Mouse (Mus musculus) left cerebral cortex, postnatal 14 days (tissue): ENCODE data around the gene Denr. TPM values are rescaled to one million over a fixed set of nuclear protein-coding genes. Genes with fewer than 3 reads are reported as not detected.

Source experiments
- DNase-seq, 2 experiments: peaks; one replicate each; pipeline ENCODE4 v3.0.0; 2021 to 2022; ENCODE audit warnings: low spot score in 2 of 2, mixed read lengths in 1 of 2
- intact Hi-C: fragments of 180-260 bp; cut with DNase I; formaldehyde crosslinking; loops from one replicate; pipeline ENCODE4 v1.15.1; 2025
- total RNA-seq, 2 experiments: library from RNA; stranded (reverse); gene quantifications; 2 replicates each; pipeline ENCODE4 v1.2.3; 2021

Gene Denr
- total RNA-seq, 2 experiments from 2014 or later = 65.6 to 70.7 TPM

DNA sequence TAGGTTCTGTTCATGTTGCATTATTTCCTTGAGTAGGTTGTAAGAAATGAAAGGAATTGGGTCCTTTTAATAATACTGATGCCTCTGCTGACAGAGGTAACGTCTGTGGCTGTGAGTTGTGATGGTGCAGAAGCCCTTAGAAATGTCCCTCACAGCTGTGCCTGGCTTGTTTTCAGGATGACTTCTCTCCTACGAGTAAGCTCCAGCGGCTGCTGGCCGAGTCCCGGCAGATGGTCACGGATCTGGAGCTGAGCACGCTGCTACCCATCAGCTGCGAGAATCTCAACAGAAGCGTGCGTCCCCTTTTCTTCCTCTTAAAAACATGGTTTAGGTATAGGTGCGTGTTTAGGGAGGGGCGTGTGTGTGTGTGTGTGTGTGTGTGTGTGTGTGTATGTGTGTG is 54.1 kb downstream of the Denr start:
- intact Hi-C loops = no loop called here
- DNase-seq = no peak

DNA sequence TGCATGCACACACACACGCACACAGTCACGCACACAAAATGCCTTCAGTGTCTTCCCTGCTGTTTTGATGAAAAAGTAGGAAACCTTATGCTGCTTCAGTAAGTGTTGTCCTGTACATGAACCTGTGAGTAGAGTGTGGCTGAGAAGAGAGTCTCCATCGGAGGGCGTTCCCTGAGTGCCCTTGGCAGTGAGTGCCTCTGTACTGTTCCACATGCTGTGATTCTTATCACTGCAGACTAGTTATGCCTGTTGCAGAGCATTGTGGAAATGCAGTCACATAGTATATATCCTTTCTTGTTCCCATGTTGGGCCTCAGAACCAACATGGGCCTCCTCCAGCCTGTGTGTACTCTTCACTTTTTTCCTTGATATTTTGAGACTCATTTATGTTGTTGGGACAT is 57.2 kb downstream of the Denr start:
- DNase-seq = no peak
- intact Hi-C loops = no loop called here

DNA sequence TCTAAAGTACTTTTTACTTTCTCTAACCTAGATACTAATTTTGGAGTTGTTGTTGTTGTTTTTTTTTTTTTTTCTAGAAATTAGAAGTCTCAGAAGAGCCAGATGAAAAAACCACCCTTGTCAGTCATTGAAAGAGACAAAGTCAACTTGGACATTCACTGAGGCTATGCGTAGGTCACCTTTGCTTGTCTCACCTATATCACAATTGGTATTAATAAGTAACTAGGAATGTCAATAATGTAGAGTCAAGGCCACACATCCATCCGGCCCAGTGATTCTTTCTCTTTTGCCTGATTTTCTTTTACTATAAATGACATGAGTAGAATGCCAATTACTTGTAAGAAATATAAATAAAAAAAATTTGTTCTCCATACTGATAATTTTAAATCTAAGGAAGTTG is 59.8 kb downstream of the Denr start:
- intact Hi-C loops = no loop called here
- DNase-seq = no peak

- intact Hi-C loops = no loop called here
- no peak for DNase-seq
These were observed 61.5 kb downstream of the Denr start for GRCm38 (mm10) chr5:123968468-123968867.

DNA sequence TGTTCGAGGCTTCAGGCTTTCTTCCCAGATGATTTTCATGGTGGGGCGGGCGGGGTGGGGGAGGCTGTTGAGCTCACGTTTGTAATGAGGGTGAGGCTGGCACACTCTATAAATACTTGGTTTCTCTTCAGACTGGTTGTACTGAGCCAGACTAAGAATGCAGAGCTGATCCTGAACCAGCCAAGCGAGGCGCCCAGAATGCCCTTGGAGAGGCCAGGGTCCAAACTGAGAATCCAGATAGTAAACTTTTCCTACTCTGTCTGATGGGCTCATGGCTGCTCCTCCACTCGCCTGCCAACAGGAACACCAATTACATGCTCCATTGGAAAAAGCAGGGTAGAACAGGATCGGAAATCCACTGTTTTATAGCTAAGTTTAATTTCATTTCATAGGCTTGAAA is 62.2 kb downstream of the Denr start:
- intact Hi-C loops = no loop called here

GRCm38 (mm10) chr5:123970576-123970975 is 63.6 kb downstream of the Denr start:
- intact Hi-C loops = no loop called here

More for the DNA sequence above, 62.2 kb downstream of the Denr start:
- no peak for DNase-seq

GRCm38 (mm10) chr5:123972453-123972852 is 65.5 kb downstream of the Denr start:
- DNase-seq = no peak
- intact Hi-C loops = no loop called here

More at GRCm38 (mm10) chr5:123970576-123970975, 63.6 kb downstream of the Denr start:
- DNase-seq = no peak

GRCm38 (mm10) chr5:123973299-123974178 is 66.6 kb downstream of the Denr start, which contains the start of gene Hip1r:
Gene Hip1r, plus strand, starts transcription at chr5:123973628.
- peak in 1 of 2 experiments; percentile 74 for DNase-seq
- intact Hi-C loops = no loop called here

GRCm38 (mm10) chr5:123974179-123974485 is 67.2 kb downstream of the Denr start:
- no peak for DNase-seq
- intact Hi-C loops = no loop called here

GRCm38 (mm10) chr5:123974616-123975111 is 67.7 kb downstream of the Denr start:
- DNase-seq = no peak
- intact Hi-C loops = no loop called here

DNA sequence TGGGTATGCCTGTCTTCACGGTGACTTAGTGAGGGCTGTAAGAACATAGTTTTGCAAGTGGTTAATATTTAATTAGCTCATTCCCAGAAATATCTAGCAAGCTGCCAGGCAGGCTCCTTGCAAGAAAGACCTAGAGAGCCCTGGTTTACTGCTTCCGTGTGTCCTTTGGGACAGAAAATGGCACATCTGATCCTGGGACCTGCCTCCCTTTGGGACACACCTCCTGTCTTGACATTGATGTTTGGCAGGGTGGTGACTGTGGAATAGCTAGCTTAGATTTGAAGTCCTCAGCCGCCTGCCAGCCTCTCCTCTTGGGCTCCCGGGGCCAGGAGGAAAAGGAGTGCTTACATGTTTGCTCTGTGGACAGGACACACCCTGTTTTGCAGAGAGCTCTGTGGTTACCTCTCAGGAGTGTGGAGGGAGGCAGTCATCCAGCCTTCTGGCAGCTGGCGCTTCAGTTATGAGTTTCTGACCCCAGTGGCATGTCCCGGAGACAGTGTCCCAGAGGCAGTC is 68.7 kb downstream of the Denr start:
- DNase-seq = no peak
- intact Hi-C loops = no loop called here

DNA sequence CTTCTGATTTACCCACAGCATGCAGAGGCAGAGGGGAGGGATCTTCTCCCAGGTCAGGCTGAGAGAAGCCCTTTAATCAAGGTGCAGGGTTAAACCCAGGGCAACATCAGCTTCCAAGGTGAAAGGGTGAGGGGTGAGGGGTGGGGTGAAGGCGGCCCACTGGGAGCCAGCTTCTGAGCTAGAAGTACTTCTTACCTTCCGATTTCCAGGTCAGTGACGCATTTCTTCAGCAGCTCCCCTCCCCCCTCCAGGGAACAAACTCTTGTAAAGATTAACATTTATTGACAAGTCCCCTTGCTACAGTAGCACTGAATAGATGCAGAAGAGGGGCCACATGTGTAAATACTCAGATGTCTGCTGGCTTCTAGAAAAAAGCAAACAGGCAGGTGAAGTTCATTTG is 70.3 kb downstream of the Denr start:
- intact Hi-C loops = no loop called here
- no peak for DNase-seq

DNA sequence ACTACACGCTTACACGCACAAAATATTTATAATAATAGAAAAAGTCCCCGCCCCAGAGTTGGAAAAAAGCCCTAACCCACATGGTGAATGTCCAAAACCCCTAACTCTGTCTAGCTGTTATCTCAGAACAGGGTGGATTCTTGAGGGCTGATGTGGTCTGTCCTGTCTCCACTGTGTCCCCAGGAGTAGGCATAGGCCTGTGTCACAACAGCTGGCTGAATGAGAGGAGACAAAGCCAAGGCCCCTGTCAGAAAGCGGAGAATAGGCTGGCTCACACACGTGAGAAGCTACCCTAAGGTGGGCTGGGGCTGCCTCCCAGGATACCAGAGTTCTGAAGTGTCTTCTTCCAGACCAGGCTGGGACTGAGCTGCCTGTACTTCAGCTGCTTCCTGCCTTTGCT is 71.2 kb downstream of the Denr start:
- no peak for DNase-seq
- intact Hi-C loops = no loop called here

Other genes with a start within 250 kb of the Denr start
- gene Clip1, start 222.6 kb upstream of the Denr start, total RNA-seq = 100 to 1,000 TPM; 117 to 132 TPM
- gene Zcchc8, start 186.1 kb upstream of the Denr start, total RNA-seq = 10 to 100 TPM; 37.0 to 37.2 TPM
- gene Rsrc2, start 157.8 kb upstream of the Denr start, total RNA-seq = 10 to 100 TPM; 80.9 to 89.4 TPM
- under 1 TPM; 0.83 to 0.87 TPM for gene Kntc1, start 157.5 kb upstream of the Denr start, total RNA-seq
- not detected for gene Hcar2, start 41.7 kb upstream of the Denr start, total RNA-seq
- 1 to 10 TPM; 1.3 to 2.0 TPM for gene Hcar1, start 27.2 kb upstream of the Denr start, total RNA-seq
- not detected for gene Gm43518, start 20.2 kb downstream of the Denr start, total RNA-seq
- gene Ccdc62, start 23.5 kb downstream of the Denr start, total RNA-seq = 1 to 10 TPM; 2.7 to 4.2 TPM
- gene Hip1r, start 66.5 kb downstream of the Denr start, total RNA-seq = 10 to 100 TPM; 82.6 to 85.0 TPM
- 10 to 100 TPM; 51.4 to 58.3 TPM for gene Vps37b, start 125.1 kb downstream of the Denr start, total RNA-seq
- 10 to 100 TPM; 57.5 to 58.4 TPM for gene Abcb9, start 188.6 kb downstream of the Denr start, total RNA-seq
- gene Ogfod2, start 205.1 kb downstream of the Denr start, total RNA-seq = 10 to 100 TPM; 36.0 to 42.1 TPM
- 10 to 100 TPM; 48.2 to 48.5 TPM for gene Arl6ip4, start 208.9 kb downstream of the Denr start, total RNA-seq